Comparison of ENCODE assay signal across 8 mouse cellular contexts in the genomic region with DNA sequence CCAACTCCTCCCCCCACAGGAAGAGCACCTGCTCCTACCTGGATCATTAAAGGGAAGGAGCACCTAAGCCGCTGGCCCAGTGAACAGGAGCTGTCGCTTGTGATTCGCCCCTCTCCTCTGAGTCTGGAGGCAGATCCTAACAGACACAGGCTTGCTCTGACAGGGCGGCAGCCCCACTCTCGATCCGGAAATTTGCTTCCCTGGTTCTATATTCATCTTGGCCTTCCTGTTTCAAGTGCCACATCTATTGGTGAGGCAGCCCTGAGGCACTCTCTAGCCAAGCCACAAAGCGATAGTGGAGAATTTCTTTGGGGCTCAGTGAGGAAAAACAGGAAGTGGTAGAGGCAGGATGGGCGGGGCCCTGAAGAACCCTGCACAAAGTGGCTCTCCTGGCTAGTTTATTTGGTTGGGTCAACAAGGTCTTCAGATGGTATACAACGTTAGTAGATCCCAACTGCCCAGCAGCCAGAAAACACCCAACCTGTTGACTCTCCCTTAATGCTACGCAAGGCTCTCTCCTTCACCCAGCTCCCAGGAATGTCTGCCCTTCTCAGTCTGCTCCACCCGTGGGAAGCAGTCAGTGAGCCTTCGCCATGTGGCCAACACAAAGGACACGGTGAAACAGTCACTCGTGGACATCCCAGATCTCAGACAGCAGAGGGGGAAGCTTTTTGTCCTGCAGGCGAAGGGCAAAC. TPM values are rescaled to one million over a fixed set of nuclear protein-coding genes. Genes with fewer than 3 reads are reported as not detected.
A peak's percentile ranks its signal among the peaks of the same experiment; 100 is the strongest.
DNase-seq lines count a peak whose midpoint lies in the region; ATAC-seq lines count a peak whose summit lies in the region.

TSS of gene Madd (minus strand) at position 127 of the 695 bp plus-strand sequence.

- peaks cover 26% of the 10 kb centered on the region for H3K4me1 ChIP-seq in heart, embryonic 13.5 days
- H3K4me1 ChIP-seq in liver, embryonic 15.5 days (replicated peaks), result peaks cover 29% of the 10 kb centered on the region
- H3K4me1 ChIP-seq in neural tube, embryonic 12.5 days, result peaks cover 22% of the 10 kb centered on the region

- H3K4me3 ChIP-seq in heart, embryonic 13.5 days, result peak within 1 kb of the TSS; percentile 69
- H3K4me3 ChIP-seq in liver, embryonic 15.5 days (replicated peaks), result peak within 1 kb of the TSS; percentile 87
- H3K4me3 ChIP-seq in neural tube, embryonic 12.5 days, result peak within 1 kb of the TSS; percentile 94

- WGBS in heart, embryonic 13.5 days, result 56% methylated on average over 15 of the region's 15 CpGs
- WGBS in liver, embryonic 15.5 days (ENCODE audit: insufficient replicate concordance), result 25% methylated on average over 15 of the region's 15 CpGs
- 73% methylated on average over 15 of the region's 15 CpGs for WGBS in neural tube, embryonic 12.5 days

- no peaks in the 10 kb centered on the region for H3K36me3 ChIP-seq in heart, embryonic 13.5 days
- no peaks in the 10 kb centered on the region for H3K36me3 ChIP-seq in liver, embryonic 15.5 days (replicated peaks)
- H3K36me3 ChIP-seq in neural tube, embryonic 12.5 days, result no peaks in the 10 kb centered on the region

- peak; percentile 63 for DNase-seq in cerebellum, adult 9-10 months
- no peak for DNase-seq in cerebellum, postnatal 36 days
- peak; percentile 22 for DNase-seq in c-Kit-negative CD71-positive TER-119-positive erythroid progenitor cells, embryonic 14.5 days (ENCODE audit: low read depth, low spot score)
- peak; percentile 31 for DNase-seq in kidney, postnatal 10 days
- no peak for DNase-seq in yolk sac, embryonic 10.5 days (ENCODE audit: low spot score)

- peak within 1 kb of the TSS; percentile 76 for H3K9ac ChIP-seq in heart, embryonic 13.5 days
- peak within 1 kb of the TSS; percentile 82 for H3K9ac ChIP-seq in liver, embryonic 15.5 days
- H3K9ac ChIP-seq in neural tube, embryonic 12.5 days, result peak within 1 kb of the TSS; percentile 84

- peak within 1 kb of the TSS; percentile 85 for H3K4me2 ChIP-seq in heart, embryonic 13.5 days
- H3K4me2 ChIP-seq in liver, embryonic 15.5 days, result peak within 1 kb of the TSS; percentile 99
- peak within 1 kb of the TSS; percentile 80 for H3K4me2 ChIP-seq in neural tube, embryonic 12.5 days (replicated peaks)

- H3K9me3 ChIP-seq in heart, embryonic 13.5 days, result no peaks in the 10 kb centered on the region
- H3K9me3 ChIP-seq in liver, embryonic 15.5 days (replicated peaks), result no peaks in the 10 kb centered on the region
- no peaks in the 10 kb centered on the region for H3K9me3 ChIP-seq in neural tube, embryonic 12.5 days

- peak within 1 kb of the TSS; percentile 72 for H3K27ac ChIP-seq in heart, embryonic 13.5 days (replicated peaks)
- H3K27ac ChIP-seq in liver, embryonic 15.5 days (replicated peaks), result peak within 1 kb of the TSS; percentile 88
- H3K27ac ChIP-seq in neural tube, embryonic 12.5 days, result peak within 1 kb of the TSS; percentile 72

- no peaks in the 10 kb centered on the region; the same call in 1 of the 2 replicates for H3K27me3 ChIP-seq in heart, embryonic 13.5 days (replicated peaks)
- H3K27me3 ChIP-seq in liver, embryonic 15.5 days, result peaks cover 6% of the 10 kb centered on the region; the same call in 1 of the 2 replicates
- H3K27me3 ChIP-seq in neural tube, embryonic 12.5 days (replicated peaks), result no peaks in the 10 kb centered on the region

- ATAC-seq in heart, embryonic 13.5 days (ENCODE audit: extremely low read depth, insufficient number of reproducible peaks, low FRiP score, low TSS enrichment), result no peak
- ATAC-seq in liver, embryonic 15.5 days (ENCODE audit: insufficient read depth), result peak; percentile 38
- ATAC-seq in neural tube, embryonic 12.5 days (ENCODE audit: low FRiP score, low read depth), result 0 out of 2 replicates have a peak, but pooled peaks have one; percentile 1

RNA-seq across cellular contexts. Expression of gene Madd, which starts in this region (rescaled TPM):
- 5.1 and 5.9 TPM in 2 replicates for polyA plus RNA-seq in heart, embryonic 13.5 days (2015; fragmentation: Nextera tagmentation; extraction: Ambion mirVana)
- polyA plus RNA-seq in liver, embryonic 15.5 days (2015; fragmentation: Nextera tagmentation; extraction: Ambion mirVana), result 6.3 and 6.9 TPM in 2 replicates
- 42.0 and 51.8 TPM in 2 replicates for polyA plus RNA-seq in neural tube, embryonic 12.5 days (2016; fragmentation: Nextera tagmentation; extraction: Ambion mirVana)

Comparison
In these comparisons a context has a peak if more than half of its experiments do, and no peak if none do; other contexts are left out.
1. DNase-seq: peak in cerebellum, adult 9-10 months (single experiment), c-Kit-negative CD71-positive TER-119-positive erythroid progenitor cells, embryonic 14.5 days (single experiment) and kidney, postnatal 10 days (single experiment); none in cerebellum, postnatal 36 days (0 of 2) and yolk sac, embryonic 10.5 days (single experiment).
2. Peak in every context shown above with its lines, with median percentiles within 50 percentile points of each other: H3K27ac ChIP-seq, H3K4me2 ChIP-seq, H3K4me3 ChIP-seq and H3K9ac ChIP-seq.